Mouse (Mus musculus) naive thymus-derived CD4-positive, alpha-beta T cell, adult 2 months (primary cell): ENCODE measurements around the gene Specc1.
"Not testable (repeated sequence)": the region's sequence is repeated elsewhere in the genome, so short reads cannot be mapped to it uniquely, and the experiment has no call there.

Experiments
- DNase-seq: peaks from one replicate; pipeline ENCODE4 v3.0.0-alpha.2; 2011; ENCODE audit warnings: low read depth

Gene Specc1

DNA sequence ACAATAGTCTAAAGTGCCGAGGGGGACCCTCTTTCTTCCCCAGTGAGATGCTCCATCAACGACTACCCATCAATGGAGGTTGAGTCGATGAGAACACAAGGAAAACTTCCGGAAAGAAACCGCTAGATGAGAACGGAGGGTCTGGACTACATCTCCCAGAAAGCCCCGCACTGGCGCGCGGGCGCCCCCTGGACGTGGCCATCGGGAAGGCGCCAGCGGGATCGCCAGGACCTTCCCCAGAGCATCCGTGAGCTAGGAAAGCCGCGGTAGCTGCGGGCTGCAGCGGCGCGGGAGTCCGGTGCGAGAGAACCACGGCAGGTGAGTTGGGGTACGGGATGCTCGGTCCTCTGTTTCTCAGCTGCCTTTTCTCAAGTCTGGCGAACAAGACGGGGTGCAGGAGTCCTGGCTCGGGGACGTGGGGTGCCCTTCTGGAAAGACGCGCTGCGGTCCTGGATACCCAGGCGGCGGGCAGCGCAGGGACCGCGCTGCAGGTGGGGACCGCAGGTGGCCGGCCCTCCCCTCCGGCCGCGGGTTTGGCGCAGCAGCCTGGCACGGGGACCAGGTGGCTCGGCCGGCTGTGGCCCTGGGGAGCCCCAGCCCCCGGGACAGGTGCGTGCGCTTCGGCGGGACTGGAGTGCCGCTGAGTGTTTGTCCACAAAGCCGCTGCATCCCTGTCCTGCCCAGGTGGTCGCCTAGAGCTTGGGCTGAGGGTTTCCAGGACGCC lies at the start of gene Specc1:
Specc1 (plus strand) TSS at position 192 of the 724 bp plus-strand sequence.
- peak; percentile 90 for DNase-seq

GRCm38 (mm10) chr11:61908315-61908714 lies 48.2 kb upstream of the Specc1 start:
- DNase-seq = no peak

GRCm38 (mm10) chr11:61919702-61920101 lies 36.9 kb upstream of the Specc1 start:
- no peak for DNase-seq

DNA sequence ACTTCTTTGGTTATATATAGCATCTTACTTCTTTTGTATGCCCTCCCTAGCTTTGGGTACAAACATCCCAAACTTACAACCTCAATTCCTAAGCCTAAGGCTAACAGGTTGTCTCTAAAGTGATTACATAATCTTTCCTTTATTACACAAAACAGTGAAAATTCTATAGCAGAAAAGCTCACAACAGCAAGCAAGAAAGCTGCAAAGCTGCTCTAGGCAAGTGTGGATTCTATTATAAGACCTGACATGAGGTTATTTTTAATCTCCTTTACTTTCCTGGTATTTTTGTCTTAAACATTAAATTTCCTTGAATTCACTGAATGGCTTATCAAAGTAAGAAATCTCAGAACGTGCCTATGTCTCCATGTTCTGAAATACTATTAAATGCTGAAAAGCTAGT lies 33.3 kb upstream of the Specc1 start:
- no peak for DNase-seq

DNA sequence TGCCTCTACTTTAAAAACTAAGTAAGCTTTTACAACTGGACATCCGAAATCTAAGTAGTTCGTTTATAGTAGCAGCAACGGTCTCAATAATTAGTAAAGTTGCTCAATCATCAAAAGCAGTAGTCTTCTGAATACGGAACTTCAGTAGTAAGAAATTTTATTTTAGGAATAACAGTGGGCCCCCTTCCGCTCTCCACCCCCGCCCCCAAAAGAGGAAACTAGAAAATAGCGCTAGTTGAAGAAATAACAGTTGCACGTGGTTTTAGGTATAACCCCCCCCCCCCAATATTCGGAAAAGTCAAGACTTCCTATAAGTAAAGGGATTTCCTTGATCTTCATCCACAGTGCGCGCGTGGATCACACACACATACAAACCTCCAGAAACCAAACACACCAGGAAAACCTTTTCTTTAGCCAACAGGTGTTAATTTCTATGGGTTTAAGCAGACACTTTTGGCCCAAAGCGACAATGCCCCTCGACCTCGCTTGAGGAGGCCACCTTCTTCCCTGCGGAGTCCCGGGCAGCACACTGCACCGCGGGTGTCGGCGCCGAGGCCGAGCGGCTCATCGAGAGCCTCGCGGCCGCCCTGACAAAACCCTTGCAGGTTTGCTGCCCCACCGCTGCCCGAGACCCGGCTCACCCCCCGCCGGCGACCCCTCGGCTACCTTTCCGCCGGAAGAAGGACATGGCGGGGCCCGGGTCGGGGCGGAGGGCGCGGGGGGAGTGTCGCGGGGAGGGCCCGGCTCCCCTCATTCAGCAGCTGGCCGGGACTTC lies 27.1 kb upstream of the Specc1 start:
- no peak for DNase-seq

DNA sequence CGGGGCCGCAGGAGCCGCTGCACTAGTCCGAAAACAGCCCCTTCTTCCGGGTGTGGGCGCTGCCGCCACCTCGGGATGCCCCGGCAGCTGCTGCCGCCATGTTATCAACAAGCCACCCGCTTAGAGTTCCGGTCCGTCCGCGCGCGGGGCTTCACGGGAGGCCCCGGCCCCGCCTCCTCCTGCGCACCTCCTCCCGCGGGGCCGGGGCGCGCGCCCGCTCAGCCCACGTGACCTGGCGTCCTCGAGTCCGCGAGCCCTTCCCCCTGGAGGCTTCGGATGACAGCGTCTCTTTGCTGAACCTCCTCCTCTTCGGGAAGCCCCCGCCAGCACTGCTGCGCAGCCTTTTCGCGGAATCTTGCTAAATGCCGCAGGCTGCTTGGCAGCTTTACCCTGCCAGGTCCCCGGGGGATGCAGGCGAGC lies 26.5 kb upstream of the Specc1 start, which contains the start of gene Akap10:
Akap10 (minus strand) TSS at position 155 of the 420 bp plus-strand sequence.
- peak; percentile 95 for DNase-seq

GRCm38 (mm10) chr11:61930640-61931586 lies 25.6 kb upstream of the Specc1 start:
- DNase-seq = no peak

DNA sequence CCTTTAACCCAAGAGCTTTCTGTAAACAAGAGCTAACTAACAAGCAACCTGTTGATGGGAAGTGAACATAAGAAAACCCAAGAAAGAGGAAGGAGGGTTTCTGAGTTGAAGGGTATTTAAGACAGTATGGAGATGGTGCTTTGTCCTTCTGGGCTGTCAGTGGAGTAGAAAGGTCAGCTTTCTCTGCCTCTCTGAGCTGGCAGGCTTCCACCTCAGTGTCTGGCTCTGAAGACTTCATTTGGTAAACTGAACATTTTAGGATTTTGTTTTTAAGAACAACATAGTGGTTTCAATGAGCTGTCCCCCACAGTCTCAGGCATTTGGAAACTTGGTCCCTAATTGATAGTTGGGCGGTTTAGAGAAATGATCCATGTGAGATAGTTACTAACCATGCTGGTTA lies 18.8 kb upstream of the Specc1 start:
- no peak for DNase-seq

DNA sequence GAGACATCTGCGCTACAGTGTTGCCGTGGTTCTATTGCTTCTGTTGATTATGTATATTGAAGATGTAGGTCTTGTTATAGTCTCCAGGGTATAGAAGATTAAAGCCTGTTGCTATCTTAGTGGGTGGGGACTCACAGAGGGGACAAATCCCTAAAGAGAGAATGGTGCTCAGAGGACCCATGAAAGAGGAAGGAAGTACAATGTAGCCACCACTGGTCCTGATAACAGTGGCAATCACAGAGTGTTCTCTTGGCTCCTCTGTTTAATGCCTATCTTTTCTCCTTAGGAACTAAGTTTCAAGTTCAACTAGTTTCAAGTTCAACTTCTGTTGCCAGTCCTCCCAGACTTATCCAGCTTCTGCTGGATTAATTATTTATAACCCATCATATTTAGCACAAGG lies 13.7 kb upstream of the Specc1 start:
- DNase-seq = no peak

- no peak for DNase-seq
Observed at GRCm38 (mm10) chr11:61944417-61944816, 12.1 kb upstream of the Specc1 start.

DNA sequence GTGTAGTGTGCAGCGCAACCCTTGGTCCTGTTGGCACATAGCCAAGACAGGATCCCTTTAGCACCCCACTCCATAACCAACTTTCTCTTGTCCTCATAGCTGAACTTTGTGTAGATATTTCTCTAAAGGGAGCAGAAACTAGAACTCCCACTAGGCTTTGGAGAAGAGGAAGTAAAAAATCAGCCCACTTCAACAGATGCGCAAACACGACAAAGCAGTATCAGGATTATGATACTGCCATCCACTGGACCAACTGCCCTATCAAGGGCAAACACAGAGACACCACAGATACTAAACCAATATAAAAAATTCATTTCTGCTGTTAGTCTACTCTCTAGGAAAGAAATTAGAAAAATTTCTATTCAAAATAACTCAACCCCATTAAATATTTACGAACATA lies 10.0 kb upstream of the Specc1 start:
- no peak for DNase-seq

GRCm38 (mm10) chr11:61949315-61949714 lies 7.2 kb upstream of the Specc1 start:
- DNase-seq = peak; percentile 70

- DNase-seq = peak; percentile 88
Observed at GRCm38 (mm10) chr11:61950632-61951031, 5.9 kb upstream of the Specc1 start.

- DNase-seq = no peak
Observed at GRCm38 (mm10) chr11:61955136-61955535, 1.4 kb upstream of the Specc1 start.

DNA sequence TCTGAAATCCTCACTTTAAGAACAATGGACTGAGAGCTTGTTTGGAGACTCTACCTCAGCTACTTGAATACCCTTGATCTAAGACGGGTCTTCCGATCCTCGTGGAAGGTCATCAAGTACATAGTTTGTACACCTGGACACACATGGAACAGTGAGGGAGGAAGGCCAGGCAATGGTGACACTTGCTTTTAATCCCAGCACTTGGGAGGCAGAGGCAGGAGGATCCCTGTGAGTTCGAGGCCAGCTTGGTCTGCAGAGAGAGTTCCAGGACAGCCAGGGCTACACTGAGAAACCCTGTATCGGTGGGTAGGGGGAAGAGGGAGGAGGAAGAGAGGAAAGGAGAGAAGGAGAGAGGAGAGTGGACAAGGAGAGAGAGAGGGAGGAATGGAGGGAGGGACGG lies 612 bp upstream of the Specc1 start:
- DNase-seq = no peak

DNA sequence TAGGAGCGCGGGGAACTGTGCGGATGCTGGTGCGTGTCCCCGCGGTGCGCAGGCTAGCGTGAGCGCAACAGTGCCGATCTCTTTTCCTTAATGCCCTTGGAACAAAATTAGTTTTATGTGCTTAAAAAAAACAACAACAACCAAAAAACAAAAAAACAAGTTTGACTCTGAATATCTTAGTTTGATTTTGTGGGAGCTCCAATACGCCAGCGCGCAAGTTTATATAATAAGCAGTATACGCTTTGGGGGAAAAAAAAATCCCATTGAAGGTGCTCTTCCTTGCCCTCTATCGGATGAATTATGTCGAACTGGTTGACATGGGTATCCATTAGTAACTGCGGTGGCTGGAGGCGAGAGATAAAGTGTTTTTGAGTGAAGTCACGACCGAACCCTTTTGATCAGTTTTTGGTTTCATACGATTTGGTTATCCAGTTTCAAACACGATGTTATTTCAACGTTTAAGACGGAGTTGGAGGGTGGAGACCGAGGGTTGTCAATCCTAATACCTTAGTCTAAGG lies 792 bp downstream of the Specc1 start:
- DNase-seq = peak; percentile 47

- not testable (repeated sequence) for DNase-seq
Observed at GRCm38 (mm10) chr11:61958706-61959105, 2.1 kb downstream of the Specc1 start.

DNA sequence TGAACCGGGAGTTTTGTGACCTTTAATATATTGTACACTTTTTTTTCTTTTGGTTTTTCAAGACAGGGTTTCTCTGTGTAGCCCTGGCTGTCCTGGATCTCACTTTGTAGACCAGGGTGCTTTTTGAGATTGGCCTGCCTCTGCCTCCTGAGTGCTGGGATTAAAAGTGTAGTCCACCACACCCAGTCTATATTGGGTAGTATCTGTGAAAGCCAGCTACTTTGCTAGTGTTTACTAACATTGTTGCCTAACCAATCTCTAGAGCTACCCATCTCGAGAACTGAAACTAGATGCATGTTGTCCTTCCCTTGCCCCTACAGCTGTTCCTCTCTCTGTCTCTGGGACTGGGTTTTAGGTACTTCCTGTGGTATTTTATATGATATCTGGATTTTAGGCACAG lies 3.5 kb downstream of the Specc1 start:
- DNase-seq = no peak

DNA sequence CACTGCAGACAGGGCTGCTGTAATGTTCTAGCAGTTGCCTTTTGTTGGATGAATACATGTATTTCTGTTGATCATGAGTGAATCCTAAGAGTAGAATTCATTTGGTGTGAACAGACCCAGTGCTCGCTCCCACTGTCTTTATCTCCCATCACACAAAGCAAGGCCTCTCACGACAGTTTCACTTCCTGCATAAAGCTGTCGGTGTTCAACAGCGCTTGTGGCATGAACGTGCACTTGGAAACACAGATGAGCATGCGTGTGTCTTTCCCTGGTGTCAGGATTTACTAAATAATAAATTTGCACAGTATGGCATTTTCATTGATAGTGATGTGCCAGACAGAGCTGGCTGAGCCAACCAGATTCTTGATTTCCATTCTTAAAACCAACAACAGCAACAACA lies 6.1 kb downstream of the Specc1 start:
- no peak for DNase-seq

- no peak for DNase-seq
Observed at GRCm38 (mm10) chr11:61963193-61963592, 6.6 kb downstream of the Specc1 start.

DNA sequence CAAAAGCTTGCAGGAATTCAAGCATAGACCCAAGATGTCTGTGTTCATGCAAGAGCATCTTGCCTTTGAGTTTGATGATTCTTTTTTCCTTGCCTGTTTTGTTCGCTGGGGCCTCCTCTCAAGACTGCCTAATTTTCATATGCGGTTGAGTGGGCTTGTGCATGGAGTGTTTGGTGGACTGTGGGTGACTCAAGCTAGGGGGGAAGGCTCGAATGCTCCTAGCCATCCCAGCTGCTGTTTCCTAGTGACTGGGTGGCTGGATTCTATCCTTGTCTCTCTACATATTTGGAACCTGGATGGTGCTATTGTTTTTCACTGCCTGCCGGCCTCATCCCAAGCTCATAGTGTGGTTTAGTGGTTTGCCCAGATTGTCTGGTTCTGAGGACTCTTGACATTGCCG lies 8.0 kb downstream of the Specc1 start:
- no peak for DNase-seq

DNA sequence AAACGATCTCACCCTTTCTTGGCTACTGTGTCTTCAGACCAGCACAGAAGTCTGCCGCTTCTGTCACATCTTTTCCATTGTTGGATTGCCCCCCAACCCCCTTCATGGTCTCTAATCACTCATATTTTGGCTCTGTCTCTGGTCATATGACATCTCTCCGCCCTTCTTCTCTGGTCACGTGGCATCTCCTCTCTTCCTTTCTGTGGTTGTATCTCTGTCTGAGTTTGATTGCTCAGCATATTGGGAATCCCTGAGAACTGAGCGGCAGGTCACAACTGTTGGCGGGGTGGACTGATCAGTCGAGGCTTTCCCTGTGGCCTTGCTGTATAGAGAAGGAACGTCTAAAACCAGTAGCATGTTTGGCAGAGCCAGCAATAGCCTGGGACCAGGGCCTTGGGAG lies 10.5 kb downstream of the Specc1 start:
- no peak for DNase-seq
